Mouse (Mus musculus) small intestine, adult 2 months (tissue): ENCODE measurements around the gene Acad12.

Source experiments
- CTCF ChIP-seq: fragments of 200-500 bp; IDR thresholded peaks from 2 replicates; pipeline ENCODE4 v1.5.1; 2012; ENCODE audit warnings: low read depth, mild to moderate bottlenecking, control low read depth, inconsistent platforms, low read length, moderate library complexity, mixed read lengths; ENCODE audit not compliant: insufficient replicate concordance, insufficient read length; ENCODE audit errors: extremely low read depth
- POLR2A ChIP-seq: fragments of 200-500 bp; IDR thresholded peaks from 2 replicates; pipeline ENCODE4 v1.6.1; 2012; ENCODE audit warnings: low read depth, mild to moderate bottlenecking, control low read depth, inconsistent platforms, low read length, moderate library complexity

- TF ChIP-seq CTCF: no peak
- TF ChIP-seq POLR2A: no peak
Observed at GRCm38 (mm10) chr5:121612036-121612435, 6.7 kb downstream of the Acad12 start.
